Mouse (Mus musculus): ENCODE data around the gene Grm8.

- TF ChIP-seq POLR2A (IDR thresholded peaks at IDR 0.05; ENCODE audit: low read depth, low read length) (no peak), CTCF (IDR thresholded peaks at IDR 0.05; ENCODE audit: borderline replicate concordance, insufficient read depth, low read length) (no peak)
These were observed 44.0 kb downstream of the Grm8 start for GRCm38 (mm10) chr6:28090981-28091380.

Data from embryonic fibroblast, embryonic 13.5 days (primary cell).